Mouse (Mus musculus): Measurements from ENCODE around the gene Myo1c. TPM values are rescaled to one million over a fixed set of nuclear protein-coding genes. Genes with fewer than 3 reads are reported as not detected.
A peak's percentile ranks its signal among the peaks of the same experiment; 100 is the strongest.
"Not testable (repeated sequence)": the region's sequence is repeated elsewhere in the genome, so short reads cannot be mapped to it uniquely, and the experiment has no call there.

The Myo1c gene
- total RNA-seq, 2 experiments from 2014 or later = 9.0 to 12.2 TPM

DNA sequence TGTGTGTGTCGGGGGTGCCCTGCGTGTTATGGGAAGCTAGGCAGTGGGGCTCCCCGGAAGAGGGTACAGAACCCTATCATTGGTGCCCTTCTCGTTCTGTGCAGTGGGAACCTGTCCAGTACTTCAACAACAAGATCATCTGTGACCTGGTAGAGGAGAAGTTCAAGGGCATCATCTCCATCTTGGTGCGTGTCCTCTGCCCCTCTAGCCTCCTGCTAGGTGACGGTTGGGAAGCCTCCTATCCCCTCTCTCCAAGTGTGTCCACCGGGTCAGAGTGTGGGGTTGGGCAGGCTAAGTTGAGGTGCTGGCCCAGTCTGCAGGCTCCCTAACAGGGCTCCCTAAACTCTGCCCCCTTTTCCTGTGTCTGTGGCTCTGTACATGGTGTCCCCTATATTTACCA lies 11.8 kb downstream of the Myo1c start:
- ATAC-seq (replicated peaks; ENCODE audit: poor library complexity) = no peak

GRCm38 (mm10) chr11:75666296-75666695 lies 16.0 kb downstream of the Myo1c start:
- ATAC-seq (replicated peaks; ENCODE audit: poor library complexity) = no peak

DNA sequence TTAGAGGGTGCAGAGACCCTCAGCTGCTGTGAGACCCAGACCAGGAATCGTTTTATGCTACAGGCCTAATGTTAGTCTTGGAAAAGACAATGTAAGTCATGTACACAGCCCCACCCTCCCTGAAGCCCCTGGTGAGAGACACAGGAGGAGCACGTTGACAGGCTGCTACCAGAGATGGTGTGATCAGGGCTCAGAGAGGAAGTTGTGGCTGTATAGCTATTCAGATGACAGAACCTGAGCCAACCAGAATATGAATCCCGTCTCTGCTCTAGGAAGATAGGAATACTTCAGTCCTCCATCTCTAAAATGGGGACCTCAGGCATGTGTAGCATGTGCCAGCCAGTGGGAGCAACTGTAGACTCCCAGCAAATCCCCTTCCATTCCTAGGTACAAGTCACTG lies 18.3 kb downstream of the Myo1c start:
- ATAC-seq (replicated peaks; ENCODE audit: poor library complexity) = peak; percentile 37; the same call in 1 of the 2 replicates

DNA sequence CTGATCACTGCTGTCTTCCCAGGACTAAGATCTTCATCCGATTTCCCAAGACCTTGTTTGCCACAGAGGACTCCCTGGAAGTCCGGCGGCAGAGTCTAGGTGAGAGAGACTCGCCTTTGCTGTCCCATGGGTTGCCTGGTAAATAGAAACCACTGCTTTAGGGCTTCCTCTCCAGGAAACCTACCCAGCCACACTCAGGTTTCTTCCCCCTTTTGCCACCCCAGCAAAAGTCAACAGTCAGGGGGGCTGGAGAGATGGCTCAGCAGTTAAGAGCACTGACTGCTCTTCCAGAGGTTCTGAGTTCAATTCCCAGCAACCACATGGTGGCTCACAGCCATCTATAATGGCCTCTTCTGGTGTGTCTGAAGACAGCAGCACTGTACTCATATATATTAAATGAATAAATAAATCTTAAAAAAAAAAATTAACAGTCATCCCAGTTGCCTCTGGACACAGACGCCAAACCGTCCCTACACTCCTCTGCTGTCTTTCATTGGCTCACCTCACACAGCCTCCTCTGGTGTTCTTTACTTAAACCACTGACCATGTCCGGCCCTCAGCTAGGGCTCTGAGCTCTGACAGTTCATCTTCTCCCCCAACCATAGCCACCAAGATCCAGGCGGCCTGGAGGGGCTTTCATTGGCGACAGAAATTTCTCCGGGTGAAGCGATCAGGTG lies 19.0 kb downstream of the Myo1c start:
- no peak for ATAC-seq (replicated peaks; ENCODE audit: poor library complexity)

DNA sequence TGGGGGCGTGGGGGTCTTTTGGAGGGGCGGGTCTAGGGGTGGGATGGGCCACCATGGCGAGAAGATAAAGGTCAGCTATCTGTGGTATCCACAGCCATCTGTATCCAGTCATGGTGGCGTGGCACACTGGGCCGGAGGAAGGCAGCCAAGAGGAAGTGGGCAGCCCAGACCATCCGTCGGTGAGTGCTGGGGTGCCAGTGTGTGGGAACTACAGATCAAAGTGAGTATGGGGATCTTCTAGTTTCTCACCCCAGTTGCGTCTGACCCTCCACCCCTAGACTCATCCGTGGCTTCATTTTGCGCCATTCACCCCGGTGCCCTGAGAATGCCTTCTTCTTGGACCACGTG lies 19.5 kb downstream of the Myo1c start:
- peak; percentile 62; the same call in 1 of the 2 replicates for ATAC-seq (replicated peaks; ENCODE audit: poor library complexity)

GRCm38 (mm10) chr11:75671426-75672180 lies 21.3 kb downstream of the Myo1c start:
- ATAC-seq (replicated peaks; ENCODE audit: poor library complexity) = no peak

GRCm38 (mm10) chr11:75673411-75673810 lies 23.1 kb downstream of the Myo1c start:
- no peak for ATAC-seq (replicated peaks; ENCODE audit: poor library complexity)

GRCm38 (mm10) chr11:75674875-75675274 lies 24.6 kb downstream of the Myo1c start:
- ATAC-seq (replicated peaks; ENCODE audit: poor library complexity) = no peak

GRCm38 (mm10) chr11:75677881-75678746 lies 27.8 kb downstream of the Myo1c start:
- no peak for ATAC-seq (replicated peaks; ENCODE audit: poor library complexity)

DNA sequence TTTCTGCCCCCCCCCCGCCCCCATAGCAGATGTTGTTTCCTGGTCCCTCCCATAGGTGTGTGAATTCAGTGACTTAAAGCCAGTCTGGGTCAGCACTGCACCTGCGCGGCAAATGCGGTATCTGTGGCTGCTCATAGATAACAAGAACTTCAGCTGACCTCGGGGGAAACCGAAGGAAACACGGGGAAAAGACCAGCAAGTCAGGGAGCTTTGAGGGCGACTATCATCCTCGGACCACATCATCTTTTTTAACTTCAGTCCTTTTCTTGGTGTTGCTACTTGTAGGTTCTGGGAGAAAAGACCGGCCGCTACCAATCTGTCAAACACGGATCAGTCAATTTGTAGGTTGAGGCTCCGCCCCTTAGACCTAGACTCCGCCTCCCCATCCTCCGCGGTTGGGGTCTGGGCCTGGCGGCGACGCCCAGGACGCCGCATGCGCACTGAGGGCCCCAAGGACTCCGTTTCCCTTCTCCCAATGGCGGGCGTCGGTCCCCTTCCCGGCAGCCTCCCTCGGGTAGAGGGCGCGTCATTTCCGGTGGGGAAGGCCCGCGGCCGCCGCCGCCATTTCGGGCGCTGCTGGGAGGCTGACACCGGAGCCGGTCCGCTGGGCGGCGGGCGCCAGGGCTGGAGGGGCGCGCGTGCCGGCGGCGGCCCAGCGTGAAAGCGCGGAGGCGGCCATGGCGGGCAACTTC lies 28.6 kb downstream of the Myo1c start, which contains the start of gene Crk:
TSS of gene Crk (plus strand) at position 513 of the 692 bp plus-strand sequence.
- peak; percentile 93 for ATAC-seq (replicated peaks; ENCODE audit: poor library complexity)

- peak; percentile 61 for ATAC-seq (replicated peaks; ENCODE audit: poor library complexity)
Observed at GRCm38 (mm10) chr11:75679439-75680171, 29.3 kb downstream of the Myo1c start.

GRCm38 (mm10) chr11:75684462-75684861 lies 34.2 kb downstream of the Myo1c start:
- ATAC-seq (replicated peaks; ENCODE audit: poor library complexity) = no peak

DNA sequence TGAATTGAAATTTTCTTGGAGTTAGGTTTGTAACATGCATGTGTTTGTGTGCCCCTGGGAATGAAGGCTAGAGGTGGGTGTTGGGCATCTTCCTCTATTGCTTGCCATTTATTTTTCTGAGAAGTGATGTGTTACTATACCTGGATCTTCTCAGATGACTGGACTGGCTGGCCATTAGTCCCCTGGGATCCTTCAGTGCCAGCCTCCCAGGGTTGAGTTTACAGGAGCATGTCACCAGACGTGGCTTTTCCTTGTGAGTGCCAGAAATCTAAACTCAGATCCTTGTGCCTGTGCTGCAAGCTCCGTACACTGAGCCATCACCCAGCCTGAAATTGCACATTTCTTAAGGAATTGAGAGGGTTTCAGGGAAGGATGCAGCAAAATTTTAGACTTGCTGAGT lies 34.7 kb downstream of the Myo1c start:
- ATAC-seq (replicated peaks; ENCODE audit: poor library complexity) = no peak

DNA sequence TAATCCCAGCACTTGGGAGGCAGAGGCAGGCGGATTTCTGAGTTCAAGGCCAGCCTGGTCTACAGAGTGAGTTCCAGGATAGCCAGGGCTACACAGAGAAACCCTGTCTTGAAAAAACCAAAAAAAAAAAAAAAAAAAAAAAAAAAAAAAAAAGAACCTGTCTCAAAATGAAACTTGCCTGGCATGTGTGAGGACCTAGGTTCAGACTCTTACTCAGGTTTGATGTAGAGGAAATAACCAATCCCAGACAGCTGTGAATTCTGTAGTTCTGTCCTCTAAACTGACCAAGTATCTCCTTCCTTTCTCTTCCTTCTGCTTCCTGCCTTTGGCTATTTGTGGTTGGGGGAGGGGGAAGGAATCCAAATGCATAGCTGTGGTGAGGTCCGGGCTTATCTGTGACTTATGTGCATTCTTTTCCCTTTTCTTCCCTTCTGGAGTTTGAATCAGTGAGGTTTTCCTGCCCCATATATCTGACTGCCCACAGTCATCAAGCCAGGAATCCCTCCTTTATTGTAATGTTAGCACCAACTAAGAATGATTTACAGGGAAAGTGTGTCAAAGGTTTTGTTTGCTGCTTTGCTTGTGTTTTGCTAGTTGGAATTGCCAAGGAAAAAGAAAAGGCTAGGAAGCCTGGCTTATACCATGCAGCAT lies 37.2 kb downstream of the Myo1c start:
- no peak for ATAC-seq (replicated peaks; ENCODE audit: poor library complexity)

DNA sequence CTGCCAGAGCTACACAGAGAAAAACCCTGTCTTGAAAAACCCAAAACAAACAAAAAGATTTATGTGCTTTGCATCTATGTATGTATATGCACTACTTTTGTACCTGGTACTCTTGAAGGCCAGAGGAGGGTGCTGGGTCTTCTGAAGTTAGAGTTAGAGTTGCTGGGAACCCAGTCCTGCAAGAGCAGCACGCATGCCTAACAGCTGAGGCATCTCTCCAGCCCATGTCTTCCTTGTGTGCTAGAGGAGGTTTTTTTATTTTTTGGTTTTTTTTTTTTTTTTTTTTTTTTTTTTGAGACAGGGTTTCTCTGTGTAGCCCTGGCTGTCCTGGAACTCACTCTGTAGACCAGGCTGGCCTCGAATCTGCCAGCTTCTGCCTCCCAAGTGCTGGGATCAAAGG lies 37.8 kb downstream of the Myo1c start:
- ATAC-seq (replicated peaks; ENCODE audit: poor library complexity) = no peak

DNA sequence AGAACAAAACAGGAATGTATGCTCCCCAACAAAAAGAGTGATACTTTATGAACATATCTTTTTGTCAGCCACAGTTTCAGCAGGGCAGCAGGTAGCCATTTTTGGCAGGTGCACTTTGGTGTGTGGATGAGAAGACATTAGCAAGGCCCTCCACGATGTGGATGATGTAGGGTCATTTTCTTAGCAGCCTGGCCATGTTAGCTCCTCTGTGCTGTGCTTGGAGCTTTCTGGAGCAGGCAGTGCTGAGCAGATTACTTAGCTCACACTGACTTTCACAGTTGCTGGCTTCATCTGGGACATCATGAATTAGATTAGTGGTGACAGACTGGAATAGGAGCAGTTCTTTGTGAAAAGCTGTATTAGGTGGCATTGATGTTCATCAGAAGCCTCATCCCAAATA lies 39.7 kb downstream of the Myo1c start:
- ATAC-seq (replicated peaks; ENCODE audit: poor library complexity) = no peak

DNA sequence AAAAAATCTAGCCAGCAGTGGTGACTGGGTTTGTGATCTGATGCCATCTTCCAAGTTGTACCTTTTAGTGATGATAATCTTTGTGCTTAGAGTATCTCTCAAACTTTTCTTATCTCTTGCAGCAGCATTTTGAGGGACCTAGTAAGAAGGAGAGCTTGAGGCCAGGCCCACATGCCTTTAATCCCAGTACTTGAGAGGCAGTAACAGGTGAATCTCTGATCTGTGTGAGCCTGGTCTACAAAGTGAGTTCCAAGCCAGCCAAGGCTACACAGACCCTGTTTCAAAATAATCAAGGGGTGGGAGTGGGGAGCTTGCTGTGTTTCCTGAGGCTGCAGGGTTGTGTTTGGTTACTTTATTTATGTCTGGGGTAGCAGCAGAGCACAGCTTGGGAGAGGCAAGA lies 40.7 kb downstream of the Myo1c start:
- ATAC-seq (replicated peaks; ENCODE audit: poor library complexity) = no peak

GRCm38 (mm10) chr11:75693570-75693969 lies 43.3 kb downstream of the Myo1c start:
- no peak for ATAC-seq (replicated peaks; ENCODE audit: poor library complexity)

- ATAC-seq (replicated peaks; ENCODE audit: poor library complexity) = not testable (repeated sequence)
Observed at GRCm38 (mm10) chr11:75697464-75697863, 47.2 kb downstream of the Myo1c start.

DNA sequence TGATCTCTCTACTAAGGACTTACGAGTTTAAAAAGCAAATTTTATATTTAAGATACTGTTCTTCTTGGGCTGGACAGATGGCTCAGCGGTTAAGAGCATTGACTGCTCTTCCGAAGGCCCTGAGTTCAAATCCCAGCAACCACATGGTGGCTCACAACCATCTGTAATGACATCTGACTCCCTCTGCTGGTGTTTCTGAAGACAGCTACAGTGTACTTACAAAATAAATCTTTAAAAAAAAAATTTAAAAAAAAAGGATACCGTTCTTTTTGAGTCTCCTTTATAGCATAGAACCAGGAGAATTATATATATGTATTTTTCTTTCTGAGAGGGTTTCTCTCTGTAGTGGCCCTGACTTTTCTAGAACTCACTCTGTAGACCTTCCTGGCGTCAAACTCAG lies 50.3 kb downstream of the Myo1c start:
- ATAC-seq (replicated peaks; ENCODE audit: poor library complexity) = no peak
